Mouse (Mus musculus): Measurements from ENCODE around the gene Olfr807. TPM values are rescaled to one million over a fixed set of nuclear protein-coding genes. Genes with fewer than 3 reads are reported as not detected.

Gene Olfr807
- total RNA-seq (2021), result not detected
- long read RNA-seq, experiment 1, result 0 reads
- long read RNA-seq, experiment 2, result 0 reads

DNA sequence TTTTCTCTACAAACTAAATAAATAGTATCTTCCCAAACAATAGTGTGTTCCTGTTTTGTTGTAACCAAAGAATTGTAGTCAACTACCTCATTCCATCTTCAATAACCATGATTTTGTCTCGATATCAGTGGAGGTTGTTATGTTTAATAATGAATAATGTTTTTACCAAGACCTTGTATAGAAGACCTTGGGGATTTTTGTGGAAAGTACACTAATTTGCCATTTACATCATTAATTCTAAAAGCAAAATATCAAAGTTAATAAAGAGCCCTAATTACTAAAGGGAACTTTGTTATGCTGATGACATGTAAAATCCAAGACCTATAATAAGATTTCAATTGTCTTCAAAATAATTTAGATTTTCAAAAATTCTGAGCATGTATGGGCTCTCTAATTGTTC is at the start of gene Olfr807:
Gene Olfr807, minus strand, starts transcription at position 101 of the 400 bp plus-strand sequence.
- no peak for DNase-seq
- intact Hi-C loops (cut with DNase I), result no loop called here

- no peak for DNase-seq
- intact Hi-C loops (cut with DNase I), result no loop called here
These were observed 46.7 kb upstream of the Olfr807 start, which contains the start of gene Olfr811 for GRCm38 (mm10) chr10:129804296-129804695. TSS of gene Olfr811 (minus strand) at chr10:129804396.

GRCm38 (mm10) chr10:129794817-129795216 is 37.2 kb upstream of the Olfr807 start, which contains the start of gene Olfr810:
TSS of gene Olfr810 (minus strand) at chr10:129794917.
- DNase-seq, result no peak
- intact Hi-C loops (cut with DNase I), result no loop called here

DNA sequence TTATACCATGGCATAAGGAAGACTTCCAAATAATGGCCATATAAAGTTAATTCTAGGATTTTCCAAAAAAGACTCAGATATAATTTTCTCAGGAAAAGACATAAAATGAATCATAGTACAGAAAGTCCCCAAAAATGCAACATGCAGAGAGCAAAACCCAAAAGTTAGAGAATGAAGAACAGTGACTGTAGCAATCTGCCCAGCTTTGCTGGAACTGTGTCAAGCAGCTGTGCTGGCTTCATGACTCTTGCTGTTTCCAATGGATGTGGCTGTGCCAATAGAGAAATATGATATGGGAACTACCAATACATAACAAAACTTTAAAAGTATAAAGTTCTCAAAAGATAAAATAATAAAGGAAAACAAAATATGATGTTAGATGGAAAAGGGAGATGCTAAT is 20.5 kb upstream of the Olfr807 start:
- intact Hi-C loops (cut with DNase I), result no loop called here
- DNase-seq, result no peak

DNA sequence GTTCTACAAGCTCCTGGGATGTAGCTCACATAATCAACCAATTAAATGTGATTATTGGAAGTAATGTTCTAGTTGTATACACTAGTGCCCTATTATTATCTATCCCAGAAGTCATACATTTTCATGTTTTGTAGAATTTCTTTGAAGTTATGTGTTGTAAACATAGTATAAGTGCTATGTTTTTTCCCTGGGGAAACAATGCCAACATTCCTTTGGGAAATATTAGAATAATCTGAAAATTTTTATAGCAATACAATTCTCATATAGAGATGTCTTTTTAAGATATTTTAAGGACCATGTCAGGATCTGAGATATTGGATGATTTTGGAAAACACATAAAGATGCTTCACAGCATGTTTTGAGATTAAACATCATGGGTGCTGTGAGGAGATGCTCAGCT is 16.7 kb upstream of the Olfr807 start, which contains the start of gene Olfr809:
Gene Olfr809, plus strand, starts transcription at position 301 of the 400 bp plus-strand sequence.
- no peak for DNase-seq
- intact Hi-C loops (cut with DNase I), result no loop called here

GRCm38 (mm10) chr10:129765182-129765581 is 7.6 kb upstream of the Olfr807 start, which contains the start of gene Olfr808:
TSS of gene Olfr808 (plus strand) at chr10:129765482.
- intact Hi-C loops (cut with DNase I), result no loop called here
- no peak for DNase-seq

DNA sequence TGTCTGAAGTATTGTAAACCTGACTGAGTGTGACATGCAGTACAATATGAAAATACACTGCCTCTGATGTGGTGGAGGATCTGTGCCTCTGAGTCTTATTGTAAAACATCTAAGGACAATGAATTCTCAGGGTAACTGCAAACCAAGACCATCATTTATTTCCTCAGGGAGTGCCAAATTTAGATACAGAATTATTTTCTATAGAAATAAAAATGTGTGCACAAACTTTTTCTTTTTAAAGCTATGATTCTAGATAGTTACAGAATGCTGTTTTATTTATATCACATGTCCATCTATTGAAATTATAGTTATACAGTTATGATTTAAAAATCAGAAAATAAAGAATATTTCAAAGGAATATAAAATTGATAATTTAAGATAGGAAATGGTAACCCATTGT is 15.8 kb downstream of the Olfr807 start, which contains the start of gene Olfr806:
Gene Olfr806, minus strand, starts transcription at position 101 of the 400 bp plus-strand sequence.
- DNase-seq, result no peak
- intact Hi-C loops (cut with DNase I), result no loop called here

GRCm38 (mm10) chr10:129729275-129729674 is 28.3 kb downstream of the Olfr807 start, which contains the start of gene Olfr805:
TSS of gene Olfr805 (minus strand) at chr10:129729375.
- intact Hi-C loops (cut with DNase I), result no loop called here
- DNase-seq, result no peak

Small RNA genes within 50 kb of the gene (microRNA-seq; reads per million reads assigned to microRNA genes)
- gene Gm24485, result 0 reads per million in 2 experiments

Other genes starting within 250 kb of the Olfr807 start
- not detected for gene Olfr791, start 236.0 kb downstream of the Olfr807 start, total RNA-seq (2021)
- not detected for gene Olfr792, start 218.6 kb downstream of the Olfr807 start, total RNA-seq (2021)
- not detected for gene Olfr794, start 190.1 kb downstream of the Olfr807 start, total RNA-seq (2021)
- gene Olfr796, start 145.2 kb downstream of the Olfr807 start, total RNA-seq (2021), result not detected
- not detected for gene Olfr798, start 129.9 kb downstream of the Olfr807 start, total RNA-seq (2021)
- not detected for gene Olfr799, start 120.3 kb downstream of the Olfr807 start, total RNA-seq (2021)
- not detected for gene Olfr800, start 100.1 kb downstream of the Olfr807 start, total RNA-seq (2021)
- gene Olfr801, start 83.9 kb downstream of the Olfr807 start, total RNA-seq (2021), result not detected
- gene Olfr802, start 69.6 kb downstream of the Olfr807 start, total RNA-seq (2021), result not detected
- gene Olfr803, start 63.5 kb downstream of the Olfr807 start, total RNA-seq (2021), result not detected
- not detected for gene Olfr804, start 54.6 kb downstream of the Olfr807 start, total RNA-seq (2021)
- not detected for gene Olfr805, start 28.4 kb downstream of the Olfr807 start, total RNA-seq (2021)
- gene Olfr806, start 15.9 kb downstream of the Olfr807 start, total RNA-seq (2021), result not detected
- gene Olfr808, start 7.7 kb upstream of the Olfr807 start, total RNA-seq (2021), result not detected
- gene Olfr809, start 16.8 kb upstream of the Olfr807 start, total RNA-seq (2021), result not detected
- gene Olfr810, start 37.1 kb upstream of the Olfr807 start, total RNA-seq (2021), result not detected
- not detected for gene Olfr811, start 46.6 kb upstream of the Olfr807 start, total RNA-seq (2021)
- not detected for gene Olfr812, start 88.3 kb upstream of the Olfr807 start, total RNA-seq (2021)
- not detected for gene Olfr813, start 97.6 kb upstream of the Olfr807 start, total RNA-seq (2021)
- gene Olfr814, start 122.1 kb upstream of the Olfr807 start, total RNA-seq (2021), result not detected
- gene Olfr815, start 148.1 kb upstream of the Olfr807 start, total RNA-seq (2021), result not detected
- gene Olfr816, start 157.8 kb upstream of the Olfr807 start, total RNA-seq (2021), result not detected
- not detected for gene Olfr818, start 191.3 kb upstream of the Olfr807 start, total RNA-seq (2021)
- not detected for gene Olfr819, start 209.5 kb upstream of the Olfr807 start, total RNA-seq (2021)
- gene Olfr247, start 218.3 kb upstream of the Olfr807 start, total RNA-seq (2021), result not detected
- not detected for gene Gm10310, start 227.3 kb upstream of the Olfr807 start, total RNA-seq (2021)